Mouse (Mus musculus) stomach, postnatal 0 days (tissue): ENCODE results near the gene Rev1.

Source experiments
- CTCF ChIP-seq: IDR thresholded peaks from 2 replicates; pipeline ENCODE4 v1.5.1; 2016; ENCODE audit warnings: antibody characterized with exemption, low read depth, mild to moderate bottlenecking, moderate library complexity
- EP300 ChIP-seq: optimal IDR thresholded peaks from 2 replicates; pipeline ENCODE3; 2016; ENCODE audit warnings: antibody characterized with exemption

DNA sequence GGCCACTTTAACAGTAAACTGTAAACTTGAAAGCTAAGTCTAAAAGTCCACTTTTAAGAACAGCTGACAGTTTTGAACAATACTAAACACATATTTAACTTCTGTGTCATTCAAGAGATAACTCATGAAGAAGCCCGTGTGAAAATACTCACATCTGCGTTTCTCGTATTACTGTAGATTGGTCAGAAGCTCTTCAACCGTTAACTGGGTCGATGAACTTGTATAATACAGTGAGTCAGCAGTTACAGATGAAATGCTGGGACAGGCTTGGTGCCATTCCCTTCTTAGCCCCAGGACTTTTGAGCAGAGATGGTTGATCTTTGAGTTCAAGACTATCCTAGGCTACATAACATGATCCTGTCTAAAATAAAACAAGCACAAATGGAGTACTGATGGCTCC lies 98.2 kb downstream of the Rev1 start:
- TF ChIP-seq EP300: no peak
- TF ChIP-seq CTCF: no peak
